ENCODE assay signal across 23 mouse cellular contexts in the genomic region with DNA sequence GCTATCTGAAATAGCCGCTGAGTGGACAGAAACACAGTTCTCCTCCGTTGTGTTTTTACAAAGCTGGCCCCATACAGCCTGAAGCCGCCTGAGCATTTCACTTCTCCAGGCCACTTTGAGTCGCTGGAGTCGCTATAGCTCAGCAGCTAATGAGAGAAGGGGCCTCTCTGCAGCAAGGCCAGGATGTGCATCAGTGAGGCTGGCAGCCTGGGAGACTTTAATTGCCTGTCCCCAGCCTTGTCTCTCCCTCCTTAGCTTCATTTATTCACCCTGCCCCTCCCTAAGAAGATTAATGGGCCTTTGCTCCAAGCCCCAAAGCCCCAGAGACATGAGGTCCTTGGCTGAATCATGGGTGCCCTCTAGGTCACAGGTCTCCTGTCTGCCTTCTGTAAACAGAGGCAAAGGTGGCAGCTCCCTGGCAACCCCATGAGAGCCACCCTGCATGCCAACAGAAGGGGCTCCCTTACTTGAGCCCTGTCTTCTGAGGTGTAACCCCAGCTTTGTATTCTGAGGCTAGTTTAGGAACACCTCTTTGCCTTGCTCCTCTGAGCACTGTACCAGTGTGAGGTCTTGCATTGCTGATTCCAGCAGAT.
DNase-seq lines count a peak whose midpoint lies in the region; ATAC-seq lines count a peak whose summit lies in the region.
"Had no signal": no experiment of that assay in that cellular context is flagged by ENCODE, and none has a peak within 500 bp of the region (broad histone marks: within the 10 kb centered on the region; RNA-seq: fewer than 3 reads in every experiment).

No protein-coding gene starts in this region.

- H3K9ac ChIP-seq in forebrain, embryonic 13.5 days: no peak overlapping the region
- H3K9ac ChIP-seq in forebrain, embryonic 14.5 days (ENCODE audit: low read length): no peak overlapping the region
- no peak overlapping the region for H3K9ac ChIP-seq in kidney, embryonic 15.5 days
- no peak overlapping the region for H3K9ac ChIP-seq in midbrain, embryonic 14.5 days (replicated peaks; ENCODE audit: low read length)
- no peak overlapping the region for H3K9ac ChIP-seq in midbrain, embryonic 15.5 days
- H3K9ac ChIP-seq: embryonic facial prominence, embryonic 13.5 days; limb, embryonic 13.5 days; liver, embryonic 14.5 days; lung, embryonic 14.5 days had no signal

- H3K27ac ChIP-seq in forebrain, embryonic 13.5 days: 0 out of 2 replicates have a peak overlapping the region, but pooled peaks have one; percentile 8
- no peak overlapping the region for H3K27ac ChIP-seq in forebrain, embryonic 14.5 days (ENCODE audit: low read depth, low read length)
- H3K27ac ChIP-seq in kidney, embryonic 15.5 days: no peak overlapping the region
- no peak overlapping the region for H3K27ac ChIP-seq in midbrain, embryonic 14.5 days (replicated peaks; ENCODE audit: low read depth, low read length)
- no peak overlapping the region for H3K27ac ChIP-seq in midbrain, embryonic 15.5 days
- H3K27ac ChIP-seq: embryonic facial prominence, embryonic 13.5 days; limb, embryonic 13.5 days; liver, embryonic 14.5 days had no signal

- no peak overlapping the region for H3K4me3 ChIP-seq in forebrain, embryonic 13.5 days
- no peak overlapping the region for H3K4me3 ChIP-seq in forebrain, embryonic 14.5 days (ENCODE audit: low read depth, low read length)
- no peak overlapping the region for H3K4me3 ChIP-seq in kidney, embryonic 15.5 days (replicated peaks)
- H3K4me3 ChIP-seq in midbrain, embryonic 14.5 days (replicated peaks; ENCODE audit: low read depth, low read length): no peak overlapping the region
- H3K4me3 ChIP-seq in midbrain, embryonic 15.5 days: no peak overlapping the region
- H3K4me3 ChIP-seq: embryonic facial prominence, embryonic 13.5 days; erythroblast, embryonic 14.5 days; limb, embryonic 13.5 days had no signal

- no peaks in the 10 kb centered on the region for H3K9me3 ChIP-seq in forebrain, embryonic 13.5 days (replicated peaks)
- H3K9me3 ChIP-seq in forebrain, embryonic 14.5 days (replicated peaks; ENCODE audit: control insufficient read depth, low read length): no peaks in the 10 kb centered on the region
- H3K9me3 ChIP-seq in kidney, embryonic 15.5 days (replicated peaks): no peaks in the 10 kb centered on the region
- no peaks in the 10 kb centered on the region for H3K9me3 ChIP-seq in midbrain, embryonic 14.5 days (ENCODE audit: control insufficient read depth, low read length)
- H3K9me3 ChIP-seq in midbrain, embryonic 15.5 days: no peaks in the 10 kb centered on the region
- H3K9me3 ChIP-seq: embryonic facial prominence, embryonic 13.5 days; limb, embryonic 13.5 days had no signal

- no peak overlapping the region for H3K4me2 ChIP-seq in forebrain, embryonic 13.5 days
- H3K4me2 ChIP-seq in forebrain, embryonic 14.5 days (ENCODE audit: low read length): no peak overlapping the region
- H3K4me2 ChIP-seq in kidney, embryonic 15.5 days: no peak overlapping the region
- no peak overlapping the region for H3K4me2 ChIP-seq in midbrain, embryonic 14.5 days (ENCODE audit: low read length)
- H3K4me2 ChIP-seq in midbrain, embryonic 15.5 days: no peak overlapping the region
- H3K4me2 ChIP-seq: embryonic facial prominence, embryonic 13.5 days; limb, embryonic 13.5 days; lung, embryonic 14.5 days had no signal

- H3K4me1 ChIP-seq in forebrain, embryonic 13.5 days: peaks cover 17% of the 10 kb centered on the region
- peaks cover 3% of the 10 kb centered on the region for H3K4me1 ChIP-seq in forebrain, embryonic 14.5 days (ENCODE audit: control insufficient read depth, insufficient read depth, low read length)
- H3K4me1 ChIP-seq in kidney, embryonic 15.5 days: peaks cover 9% of the 10 kb centered on the region; the same call in 1 of the 2 replicates
- H3K4me1 ChIP-seq in midbrain, embryonic 14.5 days (ENCODE audit: control insufficient read depth, insufficient read depth, low read length): peaks cover 8% of the 10 kb centered on the region; the same call in 1 of the 2 replicates
- H3K4me1 ChIP-seq in midbrain, embryonic 15.5 days: peaks cover 11% of the 10 kb centered on the region; the same call in 1 of the 2 replicates
- H3K4me1 ChIP-seq: embryonic facial prominence, embryonic 13.5 days; limb, embryonic 13.5 days had no signal

- H3K27me3 ChIP-seq in forebrain, embryonic 13.5 days: no peaks in the 10 kb centered on the region
- no peaks in the 10 kb centered on the region for H3K27me3 ChIP-seq in forebrain, embryonic 14.5 days (replicated peaks; ENCODE audit: control insufficient read depth, insufficient read depth, low read length)
- peaks cover 19% of the 10 kb centered on the region; the same call in 1 of the 2 replicates for H3K27me3 ChIP-seq in kidney, embryonic 15.5 days
- H3K27me3 ChIP-seq in midbrain, embryonic 14.5 days (ENCODE audit: control insufficient read depth, insufficient read depth, low read length): no peaks in the 10 kb centered on the region
- H3K27me3 ChIP-seq in midbrain, embryonic 15.5 days (replicated peaks): no peaks in the 10 kb centered on the region

- 10% methylated on average over 5 of the region's 5 CpGs for WGBS in forebrain, embryonic 13.5 days
- 12% methylated on average over 5 of the region's 5 CpGs for WGBS in forebrain, embryonic 14.5 days
- 6% methylated on average over 5 of the region's 5 CpGs for WGBS in kidney, embryonic 15.5 days
- WGBS in midbrain, embryonic 14.5 days: 17% methylated on average over 5 of the region's 5 CpGs
- WGBS in midbrain, embryonic 15.5 days: 21% methylated on average over 5 of the region's 5 CpGs

- ATAC-seq in forebrain, embryonic 13.5 days: no peak
- no peak for ATAC-seq in forebrain, embryonic 14.5 days
- ATAC-seq in kidney, embryonic 15.5 days (replicated peaks; ENCODE audit: low FRiP score): peak; percentile 80; the same call in 1 of the 2 replicates
- no peak for ATAC-seq in midbrain, embryonic 14.5 days (ENCODE audit: low FRiP score, low TSS enrichment)
- no peak; the same call in 1 of the 2 replicates for ATAC-seq in midbrain, embryonic 15.5 days (replicated peaks)
- ATAC-seq: activated CD4-positive, CD25-positive, alpha-beta regulatory T cell, adult 4 months; intestine, postnatal 0 days had no signal

- no peak for DNase-seq in forebrain, embryonic 14.5 days (ENCODE audit: low spot score)
- no peak for DNase-seq in kidney, adult 9 months
- DNase-seq in midbrain, embryonic 14.5 days: peak; percentile 31
- peak; percentile 43 for DNase-seq in retina, postnatal 1 day
- DNase-seq in Muller cell, postnatal 12 days (ENCODE audit: inconsistent ontology term): no peak
- DNase-seq: cerebellum, adult 2 months; cerebellum, postnatal 36 days; embryo, embryonic 11 days; gastrocnemius, postnatal 25 days; kidney, postnatal 4 days; lung, embryonic 14.5 days; right cerebral cortex, adult 18-20 months; right cerebral cortex, postnatal 4 days; thymus, postnatal 14 days had no signal

- H3K36me3 ChIP-seq in forebrain, embryonic 13.5 days (ENCODE audit: poor library complexity, severe bottlenecking): no peaks in the 10 kb centered on the region
- H3K36me3 ChIP-seq in forebrain, embryonic 14.5 days (ENCODE audit: control insufficient read depth, insufficient read depth, low read length): no peaks in the 10 kb centered on the region
- no peaks in the 10 kb centered on the region for H3K36me3 ChIP-seq in kidney, embryonic 15.5 days
- H3K36me3 ChIP-seq in midbrain, embryonic 14.5 days (ENCODE audit: control insufficient read depth, insufficient read depth, low read length): no peaks in the 10 kb centered on the region
- H3K36me3 ChIP-seq in midbrain, embryonic 15.5 days (replicated peaks): no peaks in the 10 kb centered on the region
- H3K36me3 ChIP-seq: embryonic facial prominence, embryonic 13.5 days; limb, embryonic 13.5 days had no signal

Comparison
In these comparisons a context has a peak if more than half of its experiments do, and no peak if none do; other contexts are left out.
1. DNase-seq: peak in midbrain, embryonic 14.5 days (single experiment) and retina, postnatal 1 day (single experiment); none in forebrain, embryonic 14.5 days (single experiment), kidney, adult 9 months (single experiment) and Muller cell, postnatal 12 days (single experiment).